Mouse (Mus musculus): ENCODE data around the gene Pjvk. TPM values are rescaled to one million over a fixed set of nuclear protein-coding genes. Genes with fewer than 3 reads are reported as not detected.

The Pjvk gene
- polyA plus RNA-seq, 1 experiment from 2014 or later: 0.41 TPM

GRCm38 (mm10) chr2:76687608-76688007 lies 39.3 kb downstream of the Pjvk start:
- peaks cover 43% of the 10 kb centered on the region for H3K36me3 ChIP-seq (ENCODE audit: control insufficient read depth, insufficient read depth, low read length)
- H3K27ac ChIP-seq (ENCODE audit: low read length): no peak overlapping the region

GRCm38 (mm10) chr2:76688162-76688561 lies 39.9 kb downstream of the Pjvk start:
- H3K27me3 ChIP-seq (ENCODE audit: control insufficient read depth, insufficient read depth, low read length): no peaks in the 10 kb centered on the region
- H3K9ac ChIP-seq (replicated peaks; ENCODE audit: low read depth, low read length): no peak overlapping the region
- H3K4me1 ChIP-seq (ENCODE audit: control insufficient read depth, insufficient read depth, low read length): no peaks in the 10 kb centered on the region
- peaks cover 43% of the 10 kb centered on the region for H3K36me3 ChIP-seq (ENCODE audit: control insufficient read depth, insufficient read depth, low read length)
- H3K4me3 ChIP-seq (ENCODE audit: low read depth, low read length): no peak overlapping the region
- 52% methylated on average over 7 of the region's 7 CpGs for WGBS
- no peak for ATAC-seq (ENCODE audit: insufficient number of reproducible peaks, insufficient read depth, low FRiP score, low read depth)
- H3K4me2 ChIP-seq (replicated peaks; ENCODE audit: low read depth, low read length): no peak overlapping the region
- H3K27ac ChIP-seq (ENCODE audit: low read length): no peak overlapping the region
- H3K9me3 ChIP-seq (ENCODE audit: control insufficient read depth, low read depth, low read length): no peaks in the 10 kb centered on the region

More at GRCm38 (mm10) chr2:76687608-76688007, 39.3 kb downstream of the Pjvk start:
- Histone ChIP-seq H3K9me3 (ENCODE audit: control insufficient read depth, low read depth, low read length) (no peaks in the 10 kb centered on the region), H3K4me1 (ENCODE audit: control insufficient read depth, insufficient read depth, low read length) (no peaks in the 10 kb centered on the region), H3K27me3 (ENCODE audit: control insufficient read depth, insufficient read depth, low read length) (no peaks in the 10 kb centered on the region), H3K4me3 (ENCODE audit: low read depth, low read length) (no peak overlapping the region), H3K4me2 (replicated peaks; ENCODE audit: low read depth, low read length) (no peak overlapping the region), H3K9ac (replicated peaks; ENCODE audit: low read depth, low read length) (no peak overlapping the region)
- no peak for ATAC-seq (ENCODE audit: insufficient number of reproducible peaks, insufficient read depth, low FRiP score, low read depth)
- WGBS: 73% methylated on average over 3 of the region's 3 CpGs

GRCm38 (mm10) chr2:76690436-76691204 lies 42.3 kb downstream of the Pjvk start:
- no peaks in the 10 kb centered on the region for H3K27me3 ChIP-seq (ENCODE audit: control insufficient read depth, insufficient read depth, low read length)
- no peak overlapping the region for H3K4me3 ChIP-seq (ENCODE audit: low read depth, low read length)
- H3K4me2 ChIP-seq (replicated peaks; ENCODE audit: low read depth, low read length): no peak overlapping the region
- H3K36me3 ChIP-seq (ENCODE audit: control insufficient read depth, insufficient read depth, low read length): peaks cover 49% of the 10 kb centered on the region
- no peak overlapping the region for H3K27ac ChIP-seq (ENCODE audit: low read length)
- no peaks in the 10 kb centered on the region for H3K4me1 ChIP-seq (ENCODE audit: control insufficient read depth, insufficient read depth, low read length)
- H3K9me3 ChIP-seq (ENCODE audit: control insufficient read depth, low read depth, low read length): no peaks in the 10 kb centered on the region
- H3K9ac ChIP-seq (replicated peaks; ENCODE audit: low read depth, low read length): no peak overlapping the region
- no peak for ATAC-seq (ENCODE audit: insufficient number of reproducible peaks, insufficient read depth, low FRiP score, low read depth)
- WGBS: 84% methylated on average over 12 of the region's 12 CpGs

GRCm38 (mm10) chr2:76693765-76694164 lies 45.5 kb downstream of the Pjvk start:
- H3K4me1 ChIP-seq (ENCODE audit: control insufficient read depth, insufficient read depth, low read length): no peaks in the 10 kb centered on the region
- no peak overlapping the region for H3K4me2 ChIP-seq (replicated peaks; ENCODE audit: low read depth, low read length)
- no peaks in the 10 kb centered on the region for H3K27me3 ChIP-seq (ENCODE audit: control insufficient read depth, insufficient read depth, low read length)
- WGBS: 84% methylated on average over 5 of the region's 5 CpGs
- H3K36me3 ChIP-seq (ENCODE audit: control insufficient read depth, insufficient read depth, low read length): peaks cover 34% of the 10 kb centered on the region
- H3K27ac ChIP-seq (ENCODE audit: low read length): no peak overlapping the region
- H3K9ac ChIP-seq (replicated peaks; ENCODE audit: low read depth, low read length): no peak overlapping the region
- no peak overlapping the region for H3K4me3 ChIP-seq (ENCODE audit: low read depth, low read length)
- no peaks in the 10 kb centered on the region for H3K9me3 ChIP-seq (ENCODE audit: control insufficient read depth, low read depth, low read length)
- ATAC-seq (ENCODE audit: insufficient number of reproducible peaks, insufficient read depth, low FRiP score, low read depth): no peak

- H3K4me2 ChIP-seq (replicated peaks; ENCODE audit: low read depth, low read length): no peak overlapping the region
- no peak overlapping the region for H3K9ac ChIP-seq (replicated peaks; ENCODE audit: low read depth, low read length)
- no peaks in the 10 kb centered on the region for H3K27me3 ChIP-seq (ENCODE audit: control insufficient read depth, insufficient read depth, low read length)
- H3K4me3 ChIP-seq (ENCODE audit: low read depth, low read length): no peak overlapping the region
- H3K4me1 ChIP-seq (ENCODE audit: control insufficient read depth, insufficient read depth, low read length): no peaks in the 10 kb centered on the region
- H3K27ac ChIP-seq (ENCODE audit: low read length): no peak overlapping the region
- WGBS: 79% methylated on average over 6 of the region's 6 CpGs
- peaks cover 34% of the 10 kb centered on the region for H3K36me3 ChIP-seq (ENCODE audit: control insufficient read depth, insufficient read depth, low read length)
- no peaks in the 10 kb centered on the region for H3K9me3 ChIP-seq (ENCODE audit: control insufficient read depth, low read depth, low read length)
- ATAC-seq (ENCODE audit: insufficient number of reproducible peaks, insufficient read depth, low FRiP score, low read depth): no peak
Measured at GRCm38 (mm10) chr2:76695290-76695689, 47.0 kb downstream of the Pjvk start.

- Histone ChIP-seq H3K27me3 (ENCODE audit: control insufficient read depth, insufficient read depth, low read length) (no peaks in the 10 kb centered on the region), H3K4me3 (ENCODE audit: low read depth, low read length) (no peak overlapping the region), H3K4me2 (replicated peaks; ENCODE audit: low read depth, low read length) (no peak overlapping the region), H3K36me3 (ENCODE audit: control insufficient read depth, insufficient read depth, low read length) (0 out of 2 replicates have a peak, but pooled peaks cover 4% of the 10 kb centered on the region), H3K4me1 (ENCODE audit: control insufficient read depth, insufficient read depth, low read length) (no peaks in the 10 kb centered on the region), H3K9me3 (ENCODE audit: control insufficient read depth, low read depth, low read length) (no peaks in the 10 kb centered on the region), H3K9ac (replicated peaks; ENCODE audit: low read depth, low read length) (no peak overlapping the region), H3K27ac (ENCODE audit: low read length) (no peak overlapping the region)
- ATAC-seq (ENCODE audit: insufficient number of reproducible peaks, insufficient read depth, low FRiP score, low read depth): no peak
- 88% methylated on average over 3 of the region's 3 CpGs for WGBS
Measured at GRCm38 (mm10) chr2:76702188-76702587, 53.9 kb downstream of the Pjvk start.

- ATAC-seq (ENCODE audit: insufficient number of reproducible peaks, insufficient read depth, low FRiP score, low read depth): no peak
- 72% methylated on average over 5 of the region's 5 CpGs for WGBS
- no peak overlapping the region for H3K9ac ChIP-seq (replicated peaks; ENCODE audit: low read depth, low read length)
- no peaks in the 10 kb centered on the region for H3K4me1 ChIP-seq (ENCODE audit: control insufficient read depth, insufficient read depth, low read length)
- H3K36me3 ChIP-seq (ENCODE audit: control insufficient read depth, insufficient read depth, low read length): no peaks in the 10 kb centered on the region
- no peak overlapping the region for H3K4me2 ChIP-seq (replicated peaks; ENCODE audit: low read depth, low read length)
- H3K4me3 ChIP-seq (ENCODE audit: low read depth, low read length): no peak overlapping the region
- no peaks in the 10 kb centered on the region for H3K27me3 ChIP-seq (ENCODE audit: control insufficient read depth, insufficient read depth, low read length)
- H3K27ac ChIP-seq (ENCODE audit: low read length): no peak overlapping the region
- no peaks in the 10 kb centered on the region for H3K9me3 ChIP-seq (ENCODE audit: control insufficient read depth, low read depth, low read length)
Measured at GRCm38 (mm10) chr2:76702751-76703150, 54.5 kb downstream of the Pjvk start.

- Histone ChIP-seq H3K36me3 (ENCODE audit: control insufficient read depth, insufficient read depth, low read length) (no peaks in the 10 kb centered on the region), H3K4me1 (ENCODE audit: control insufficient read depth, insufficient read depth, low read length) (no peaks in the 10 kb centered on the region), H3K4me3 (ENCODE audit: low read depth, low read length) (no peak overlapping the region), H3K9ac (replicated peaks; ENCODE audit: low read depth, low read length) (no peak overlapping the region), H3K27me3 (ENCODE audit: control insufficient read depth, insufficient read depth, low read length) (no peaks in the 10 kb centered on the region), H3K9me3 (ENCODE audit: control insufficient read depth, low read depth, low read length) (peaks cover 6% of the 10 kb centered on the region; the same call in 1 of the 2 replicates), H3K4me2 (replicated peaks; ENCODE audit: low read depth, low read length) (no peak overlapping the region), H3K27ac (ENCODE audit: low read length) (no peak overlapping the region)
- 92% methylated on average over 13 of the region's 13 CpGs for WGBS
- no peak for ATAC-seq (ENCODE audit: insufficient number of reproducible peaks, insufficient read depth, low FRiP score, low read depth)
Measured at GRCm38 (mm10) chr2:76705655-76706054, 57.4 kb downstream of the Pjvk start.

Data from stomach, embryonic 14.5 days (tissue).